Mouse (Mus musculus): Measurements from ENCODE around the gene Slc44a5.

DNA sequence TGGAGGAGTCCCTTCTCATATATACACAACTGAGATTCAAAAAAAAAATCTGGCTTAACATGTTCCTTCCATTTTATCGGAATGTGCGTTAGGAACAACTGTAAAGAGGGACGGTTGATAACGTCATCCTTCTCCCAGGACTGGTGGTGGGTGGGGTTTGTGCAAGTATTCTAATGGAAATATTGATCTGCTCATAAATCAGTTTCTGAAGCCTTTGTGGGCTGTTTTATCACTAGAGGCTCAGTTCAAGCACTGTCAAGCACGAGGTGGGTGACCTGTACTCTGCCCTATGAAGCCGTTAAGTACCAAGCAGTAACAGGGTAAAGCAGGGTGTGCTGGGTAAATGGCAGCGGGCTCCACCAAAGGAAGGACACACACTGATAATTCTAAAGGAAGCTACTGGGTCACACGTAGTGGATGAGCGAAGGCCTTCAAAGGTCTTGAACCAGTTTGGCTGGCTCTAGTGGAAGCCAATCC, 13.5 kb upstream of the Slc44a5 start:
- TF ChIP-seq CTCF (IDR thresholded peaks at IDR 0.05; ENCODE audit: extremely low read depth, insufficient read length, insufficient replicate concordance, low read depth, low read length) (no peak), POLR2A (IDR thresholded peaks at IDR 0.05; ENCODE audit: low read depth, low read length) (no peak)

Data from small intestine, adult 2 months (tissue).